ENCODE assay signal across 8 mouse cellular contexts in the genomic region with DNA sequence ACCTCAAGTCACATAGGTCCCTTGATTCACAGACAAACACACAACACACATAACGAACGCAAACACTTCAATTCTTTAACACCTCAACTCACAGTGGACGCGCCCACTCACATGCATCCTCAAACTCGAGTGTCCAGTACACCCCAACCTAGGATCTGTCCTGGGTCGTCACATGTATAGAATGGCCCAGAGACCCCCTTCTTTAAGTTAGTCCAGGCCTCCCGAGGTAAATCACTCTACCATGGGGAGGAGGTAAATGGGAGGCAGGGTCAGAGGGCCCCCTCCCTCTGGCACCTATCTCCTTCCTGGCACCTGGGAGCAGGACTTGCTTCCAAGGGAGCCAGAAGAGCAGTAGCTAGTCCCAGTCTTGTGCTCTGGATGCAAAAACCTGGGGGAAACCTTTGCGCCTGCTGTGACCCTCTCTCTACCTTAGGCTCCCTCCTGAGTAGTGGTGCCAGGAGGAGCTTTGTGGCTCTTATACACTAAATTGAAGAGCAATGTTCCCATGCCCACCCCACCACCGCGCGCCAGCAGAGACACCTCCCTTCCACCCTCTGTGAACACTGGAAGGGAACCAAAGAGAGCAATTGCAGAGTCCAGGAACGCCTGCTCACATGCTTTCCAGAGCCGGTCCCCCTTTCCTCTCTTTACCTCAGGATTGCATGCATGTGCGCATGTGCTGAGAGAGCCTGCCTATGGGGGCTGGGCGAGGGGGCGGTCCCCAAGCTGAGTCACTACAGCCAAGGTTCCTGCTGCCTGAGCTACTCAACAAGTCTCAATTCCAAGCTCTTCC. TPM values are rescaled to one million over a fixed set of nuclear protein-coding genes. Genes with fewer than 3 reads are reported as not detected.
DNase-seq lines count a peak whose midpoint lies in the region; ATAC-seq and TF ChIP-seq lines count a peak whose summit lies in the region.

No protein-coding gene starts in this region.

- WGBS in embryonic facial prominence, embryonic 13.5 days = 11% methylated on average over 16 of the region's 16 CpGs
- 12% methylated on average over 16 of the region's 16 CpGs for WGBS in liver, postnatal 0 days (ENCODE audit: insufficient replicate concordance)

- H3K4me1 ChIP-seq in embryonic facial prominence, embryonic 13.5 days = peaks cover 46% of the 10 kb centered on the region
- peaks cover 42% of the 10 kb centered on the region for H3K4me1 ChIP-seq in liver, postnatal 0 days (ENCODE audit: insufficient read depth)

- H3K9me3 ChIP-seq in embryonic facial prominence, embryonic 13.5 days = no peaks in the 10 kb centered on the region
- no peaks in the 10 kb centered on the region for H3K9me3 ChIP-seq in liver, postnatal 0 days (ENCODE audit: low read length)

- H3K27ac ChIP-seq in embryonic facial prominence, embryonic 13.5 days = no peak overlapping the region
- no peak overlapping the region for H3K27ac ChIP-seq in liver, postnatal 0 days (ENCODE audit: low read depth)

- no peak for ATAC-seq in embryonic facial prominence, embryonic 13.5 days (ENCODE audit: insufficient number of reproducible peaks, insufficient read depth, low FRiP score, low TSS enrichment, low read depth)
- ATAC-seq in liver, postnatal 0 days = no peak
- no peak for ATAC-seq in erythroblast, adult 5-6 weeks (replicated peaks; ENCODE audit: low FRiP score, poor library complexity, severe bottlenecking)

- TF ChIP-seq EP300 in liver, postnatal 0 days (IDR thresholded peaks at IDR 0.05; ENCODE audit: low read depth) = no peak

- H3K4me3 ChIP-seq in embryonic facial prominence, embryonic 13.5 days = peak overlapping the region; percentile 24
- no peak overlapping the region for H3K4me3 ChIP-seq in liver, postnatal 0 days (ENCODE audit: low read depth, low read length)

- no peak for TF ChIP-seq CTCF in liver, postnatal 0 days (IDR thresholded peaks at IDR 0.05; ENCODE audit: low read depth)

- no peak overlapping the region; the same call in 1 of the 2 replicates for H3K9ac ChIP-seq in embryonic facial prominence, embryonic 13.5 days
- H3K9ac ChIP-seq in liver, postnatal 0 days (replicated peaks) = no peak overlapping the region

- no peaks in the 10 kb centered on the region for H3K36me3 ChIP-seq in embryonic facial prominence, embryonic 13.5 days
- no peaks in the 10 kb centered on the region for H3K36me3 ChIP-seq in liver, postnatal 0 days (replicated peaks; ENCODE audit: insufficient read depth, low read length)

- peak; percentile 94 for DNase-seq in 3T3-L1 (ENCODE audit: low read depth, low spot score)
- peak; percentile 85 for DNase-seq in ZHBTc4 (ENCODE audit: low read depth, low spot score)
- DNase-seq in heart, postnatal 10 days = peak; percentile 70 to 76
- peak; percentile 92 to 96 for DNase-seq in layer of hippocampus, adult 18-20 months (ENCODE audit: low spot score in 2 of 2)
- DNase-seq in liver, postnatal 0 days = peak; percentile 52
- peak; percentile 94 to 96 for DNase-seq in right cerebral cortex, postnatal 10 days (ENCODE audit: low spot score in 2 of 2)

- H3K27me3 ChIP-seq in embryonic facial prominence, embryonic 13.5 days = peaks cover 100% of the 10 kb centered on the region
- peaks cover 94% of the 10 kb centered on the region for H3K27me3 ChIP-seq in liver, postnatal 0 days (ENCODE audit: insufficient read depth, low read length)

- peak overlapping the region; percentile 79 for H3K4me2 ChIP-seq in embryonic facial prominence, embryonic 13.5 days
- H3K4me2 ChIP-seq in liver, postnatal 0 days (ENCODE audit: low read depth, low read length) = no peak overlapping the region

- intact Hi-C loops in heart, postnatal 10 days (cut with DNase I) = no loop called here

RNA-seq across cellular contexts. Expression of gene Psd, which starts 8.2 kb away (rescaled TPM):
- 5.0 and 6.0 TPM in 2 replicates for polyA plus RNA-seq in embryonic facial prominence, embryonic 13.5 days (2015; fragmentation: Nextera tagmentation; extraction: Ambion mirVana)
- 1 to 10 TPM; 2.2 to 2.9 TPM for total RNA-seq in heart, postnatal 10 days (2021)
- total RNA-seq in layer of hippocampus, adult 18-20 months (2021) = 100 to 1,000 TPM; 799 to 877 TPM
- 1.9 and 2.0 TPM in 2 replicates for polyA plus RNA-seq in liver, postnatal 0 days (2015; fragmentation: Nextera tagmentation; extraction: Ambion mirVana)
- total RNA-seq in erythroblast, adult 5-6 weeks (2015; ENCODE audit: low replicate concordance) = 0.63 TPM in 1 of 2 replicates, not detected in the other
- 0.70 TPM in 1 of 2 replicates, not detected in the other for total RNA-seq in erythroblast, adult 5-6 weeks (2017; ENCODE audit: low replicate concordance)

RNA-seq across cellular contexts. Expression of gene Fbxl15, which starts 9.2 kb away (rescaled TPM):
- polyA plus RNA-seq in embryonic facial prominence, embryonic 13.5 days (2015; fragmentation: Nextera tagmentation; extraction: Ambion mirVana) = 15.1 and 16.5 TPM in 2 replicates
- 1 to 10 TPM; 6.5 to 6.8 TPM for total RNA-seq in heart, postnatal 10 days (2021)
- 10 to 100 TPM; 30.7 to 31.5 TPM for total RNA-seq in layer of hippocampus, adult 18-20 months (2021)
- 8.6 and 8.8 TPM in 2 replicates for polyA plus RNA-seq in liver, postnatal 0 days (2015; fragmentation: Nextera tagmentation; extraction: Ambion mirVana)
- not detected in 2 replicates for total RNA-seq in erythroblast, adult 5-6 weeks (2015; ENCODE audit: low replicate concordance)
- not detected in 2 replicates for total RNA-seq in erythroblast, adult 5-6 weeks (2017; ENCODE audit: low replicate concordance)

RNA-seq across cellular contexts. Expression of gene Nfkb2, which starts 14.7 kb away (rescaled TPM):
- polyA plus RNA-seq in embryonic facial prominence, embryonic 13.5 days (2015; fragmentation: Nextera tagmentation; extraction: Ambion mirVana) = 9.0 and 9.5 TPM in 2 replicates
- total RNA-seq in heart, postnatal 10 days (2021) = 10 to 100 TPM; 16.1 to 20.4 TPM
- 1 to 10 TPM; 2.2 to 2.3 TPM for total RNA-seq in layer of hippocampus, adult 18-20 months (2021)
- polyA plus RNA-seq in liver, postnatal 0 days (2015; fragmentation: Nextera tagmentation; extraction: Ambion mirVana) = 2.9 and 3.5 TPM in 2 replicates
- total RNA-seq in erythroblast, adult 5-6 weeks (2015; ENCODE audit: low replicate concordance) = 0.96 and 1.0 TPM in 2 replicates
- total RNA-seq in erythroblast, adult 5-6 weeks (2017; ENCODE audit: low replicate concordance) = 2.8 and 3.1 TPM in 2 replicates

RNA-seq across cellular contexts. Expression of gene Cuedc2, which starts 19.7 kb away (rescaled TPM):
- polyA plus RNA-seq in embryonic facial prominence, embryonic 13.5 days (2015; fragmentation: Nextera tagmentation; extraction: Ambion mirVana) = 177 and 188 TPM in 2 replicates
- total RNA-seq in heart, postnatal 10 days (2021) = 100 to 1,000 TPM in 1 of 2 experiments, 10 to 100 TPM in 1; 99.6 to 107 TPM
- 100 to 1,000 TPM; 179 to 182 TPM for total RNA-seq in layer of hippocampus, adult 18-20 months (2021)
- 52.4 and 53.8 TPM in 2 replicates for polyA plus RNA-seq in liver, postnatal 0 days (2015; fragmentation: Nextera tagmentation; extraction: Ambion mirVana)
- 8.1 and 8.4 TPM in 2 replicates for total RNA-seq in erythroblast, adult 5-6 weeks (2015; ENCODE audit: low replicate concordance)
- 23.6 and 39.4 TPM in 2 replicates for total RNA-seq in erythroblast, adult 5-6 weeks (2017; ENCODE audit: low replicate concordance)

RNA-seq across cellular contexts. Expression of gene Mfsd13a, which starts 22.1 kb away (rescaled TPM):
- polyA plus RNA-seq in embryonic facial prominence, embryonic 13.5 days (2015; fragmentation: Nextera tagmentation; extraction: Ambion mirVana) = 3.3 and 4.3 TPM in 2 replicates
- total RNA-seq in heart, postnatal 10 days (2021) = 1 to 10 TPM; 3.4 to 4.6 TPM
- 10 to 100 TPM; 28.2 to 29.0 TPM for total RNA-seq in layer of hippocampus, adult 18-20 months (2021)
- polyA plus RNA-seq in liver, postnatal 0 days (2015; fragmentation: Nextera tagmentation; extraction: Ambion mirVana) = 3.4 and 3.9 TPM in 2 replicates
- total RNA-seq in erythroblast, adult 5-6 weeks (2015; ENCODE audit: low replicate concordance) = 5.4 and 9.6 TPM in 2 replicates
- 1.4 and 1.8 TPM in 2 replicates for total RNA-seq in erythroblast, adult 5-6 weeks (2017; ENCODE audit: low replicate concordance)

Comparison
In these comparisons a context has a peak if more than half of its experiments do, and no peak if none do; other contexts are left out.
1. RNA of gene Psd, which starts 8.2 kb away (total RNA-seq): 799 to 877 TPM in layer of hippocampus, adult 18-20 months; 2.2 to 2.9 TPM in heart, postnatal 10 days and 0.63 to 0.70 TPM in erythroblast, adult 5-6 weeks; every median in the first group is over 100 times any median in the second.
2. RNA of gene Fbxl15, which starts 9.2 kb away (total RNA-seq): 30.7 to 31.5 TPM in layer of hippocampus, adult 18-20 months and 6.5 to 6.8 TPM in heart, postnatal 10 days; not detected in erythroblast, adult 5-6 weeks; every median in the first group is over 4 times any median in the second.
3. RNA of gene Nfkb2, which starts 14.7 kb away (total RNA-seq): 16.1 to 20.4 TPM in heart, postnatal 10 days; 0.96 to 3.1 TPM in erythroblast, adult 5-6 weeks and 2.2 to 2.3 TPM in layer of hippocampus, adult 18-20 months; every median in the first group is over 4 times any median in the second.
4. Peak in every context shown above with its lines, with median percentiles within 50 percentile points of each other: DNase-seq.